Mouse (Mus musculus): ENCODE results near the gene Rabl3.
A peak's percentile ranks its signal among the peaks of the same experiment; 100 is the strongest.

The Rabl3 gene

DNA sequence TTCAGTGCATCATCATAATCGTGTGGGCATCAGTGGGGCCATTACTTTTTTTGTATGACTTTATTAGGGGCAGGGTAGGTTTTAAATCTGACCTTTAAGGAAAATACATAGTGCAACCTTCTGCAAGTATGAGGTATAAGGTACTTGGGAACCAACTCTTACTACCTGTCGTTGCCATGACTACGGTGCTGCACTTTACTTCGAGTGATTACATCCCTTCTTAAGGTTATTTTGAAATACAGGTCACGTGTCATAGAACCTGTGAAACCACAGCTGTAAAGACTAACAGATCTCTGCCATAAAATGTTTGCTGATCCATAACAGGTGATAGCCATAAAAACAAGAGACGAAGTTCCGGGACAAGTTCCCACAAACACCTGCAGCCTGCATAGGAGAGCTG, 58.8 kb downstream of the Rabl3 start:
- DNase-seq = no peak

DNA sequence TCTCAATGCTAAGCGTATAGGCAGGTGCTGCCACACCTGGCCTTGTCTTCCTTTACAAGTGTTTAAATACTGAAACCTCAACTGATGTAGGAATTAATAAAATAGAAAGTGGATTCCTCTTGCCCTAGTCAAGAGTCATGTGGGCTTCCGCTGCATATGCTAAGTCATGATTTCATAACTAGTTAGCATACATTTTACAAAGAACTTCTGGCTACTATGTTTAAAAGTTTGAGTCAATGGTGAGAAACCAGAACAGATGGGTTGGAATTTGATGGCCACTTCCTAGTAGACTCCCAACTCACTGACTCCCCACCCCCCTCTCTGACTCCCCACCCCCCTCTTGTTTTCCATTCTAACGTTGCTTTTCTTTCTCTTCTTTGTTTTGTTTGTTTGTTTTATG, 59.6 kb downstream of the Rabl3 start:
- no peak for DNase-seq

DNA sequence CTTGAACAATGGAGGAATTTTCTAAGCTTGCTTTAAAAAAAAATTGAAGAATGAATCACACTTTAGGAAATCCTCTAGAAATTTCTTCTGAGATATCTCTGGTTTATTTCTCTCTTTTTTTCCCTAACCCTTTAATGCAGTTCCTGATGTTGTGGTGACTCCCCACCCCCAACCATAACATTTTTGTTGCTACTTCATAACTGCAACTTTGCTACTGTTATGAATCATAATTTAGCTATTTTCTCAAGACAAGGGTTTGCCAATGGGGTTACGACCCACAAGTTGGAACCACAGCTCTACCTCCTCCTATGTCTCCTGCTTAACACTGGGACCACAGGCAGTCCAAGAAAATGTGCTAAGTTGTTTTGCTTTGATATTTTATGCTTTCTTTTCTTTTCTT, 63.7 kb downstream of the Rabl3 start:
- DNase-seq = no peak

DNA sequence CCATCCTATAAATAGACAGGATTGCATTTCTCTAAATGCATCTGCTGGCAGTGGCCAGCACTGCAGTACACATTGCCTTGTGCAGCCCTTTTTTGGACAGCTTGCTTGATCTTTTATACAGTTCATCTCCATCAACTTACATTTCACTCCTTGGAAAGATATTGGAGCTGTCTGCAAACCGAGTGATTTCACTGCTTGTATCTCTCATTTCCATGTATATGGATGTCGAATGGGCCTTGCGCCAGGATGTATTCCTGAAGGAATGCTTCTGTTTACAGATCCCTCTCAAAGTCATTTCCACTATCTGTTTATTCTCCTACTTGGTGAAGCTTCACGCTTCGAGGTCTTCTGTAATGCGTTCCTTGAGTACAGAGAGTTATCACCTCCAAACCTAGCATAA, 64.6 kb downstream of the Rabl3 start:
- no peak for DNase-seq

DNA sequence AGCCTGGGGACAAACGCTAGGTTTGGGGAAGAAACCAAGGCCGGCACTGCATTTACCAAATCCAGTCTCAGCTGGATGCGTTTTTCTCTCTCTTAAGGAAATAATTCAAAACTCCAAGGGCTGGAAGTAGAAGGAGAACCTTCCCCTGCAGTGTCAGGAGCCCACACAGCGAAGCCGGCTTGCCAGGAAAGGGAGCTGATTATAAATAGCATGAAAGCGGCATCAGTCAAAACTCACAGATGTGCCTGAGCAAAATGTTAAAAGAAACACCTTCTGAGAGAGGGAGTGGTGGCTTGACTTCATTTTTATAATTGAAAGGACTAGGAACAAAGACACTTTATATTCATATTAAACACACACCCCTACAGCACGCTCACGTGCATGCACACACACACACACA, 70.6 kb downstream of the Rabl3 start:
- peak; percentile 56 for DNase-seq

DNA sequence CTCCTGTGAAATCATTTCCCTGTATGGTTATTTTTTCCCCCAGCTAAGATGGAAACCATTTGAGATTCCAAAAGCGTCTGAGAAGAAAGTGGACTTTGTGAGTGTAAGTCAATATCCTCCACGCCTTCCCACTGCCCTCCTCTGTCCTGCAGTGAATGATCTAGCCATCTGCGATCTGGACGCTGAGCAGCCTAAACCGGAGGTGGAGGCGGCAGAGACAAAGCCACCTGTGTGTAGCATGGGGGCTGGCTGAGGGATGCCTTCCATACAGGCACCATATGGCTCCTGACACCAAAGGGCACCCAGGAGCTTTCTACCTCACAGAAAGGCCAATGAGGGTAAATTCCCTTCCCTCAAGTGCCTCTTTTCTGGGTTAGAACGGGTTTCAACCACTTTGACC, 71.4 kb downstream of the Rabl3 start:
- DNase-seq = no peak

DNA sequence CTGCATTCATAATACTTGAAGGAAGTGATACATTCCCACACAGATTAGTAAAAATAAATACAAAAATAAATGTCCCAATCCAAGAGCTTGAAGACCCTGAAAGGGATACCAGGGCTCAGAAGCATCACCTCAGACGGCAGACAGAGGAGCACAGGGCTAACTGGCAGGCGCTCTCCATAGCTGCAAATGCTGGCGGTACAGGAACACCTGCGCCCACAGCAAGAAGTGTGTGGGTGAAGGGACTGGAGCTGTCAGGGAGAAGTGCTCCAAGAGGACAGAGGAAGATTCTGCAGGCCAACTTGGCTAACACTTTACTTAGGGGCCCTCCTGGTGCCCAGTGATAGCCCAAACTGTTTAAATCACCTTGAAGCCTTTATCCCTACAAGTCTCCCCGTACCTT, 72.3 kb downstream of the Rabl3 start:
- DNase-seq = no peak

DNA sequence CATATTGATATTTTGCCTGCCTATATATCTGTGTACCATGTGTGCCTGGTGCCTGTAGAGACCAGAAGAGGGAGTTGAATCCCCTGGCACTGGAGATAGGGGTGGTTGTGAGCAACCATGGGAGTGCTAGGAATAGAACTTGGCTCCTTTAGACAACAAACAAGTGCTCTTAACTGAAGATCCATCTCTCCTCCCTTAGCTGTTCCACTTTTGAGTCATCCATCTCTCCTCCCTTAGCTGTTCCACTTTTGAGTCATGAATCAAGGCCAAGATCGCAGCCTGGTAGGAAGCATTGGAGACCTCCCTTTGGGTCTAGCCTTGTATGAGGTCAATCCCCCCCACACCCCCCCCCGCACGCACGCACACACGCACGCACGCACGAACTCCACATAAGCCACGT, 74.9 kb downstream of the Rabl3 start:
- no peak for DNase-seq

DNA sequence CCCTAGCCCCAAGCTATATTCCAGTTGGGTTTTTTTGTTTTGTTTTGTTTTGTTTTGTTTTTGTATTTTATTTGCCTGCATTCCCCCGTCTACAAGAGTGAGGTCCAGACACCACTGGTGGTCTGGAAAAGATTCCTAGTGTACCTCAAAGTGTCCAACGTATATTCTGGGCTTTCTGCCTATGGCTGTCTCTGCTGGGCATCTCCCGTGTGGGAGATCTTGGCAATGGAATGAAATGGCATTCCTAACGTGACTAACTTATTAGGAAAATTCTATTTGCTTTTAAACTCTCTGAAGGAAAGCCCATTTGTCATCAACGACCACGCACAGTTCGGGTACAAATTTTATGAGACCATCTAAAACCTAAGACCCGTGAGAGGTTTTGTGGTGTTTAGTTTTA, 75.7 kb downstream of the Rabl3 start:
- no peak for DNase-seq

DNA sequence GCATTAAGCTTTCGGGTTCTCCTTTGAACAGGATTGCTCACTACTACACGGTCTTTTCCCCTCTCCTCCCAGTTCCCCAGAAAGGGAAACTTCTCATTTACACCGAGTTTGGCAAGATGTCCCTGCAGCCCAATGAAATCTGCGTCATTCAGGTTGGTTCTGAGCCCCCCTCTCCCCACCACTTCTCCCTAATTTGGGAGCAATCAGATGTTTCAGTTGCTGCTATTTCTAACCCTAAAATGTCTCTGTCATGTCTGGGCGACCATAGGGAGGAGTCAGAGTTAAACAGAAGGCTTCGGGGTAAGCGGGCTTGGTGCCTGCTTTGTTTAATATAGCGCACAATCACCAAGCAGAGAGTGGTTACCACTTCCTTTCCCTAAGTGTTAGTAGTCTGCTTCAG, 76.4 kb downstream of the Rabl3 start:
- DNase-seq = peak; percentile 23

DNA sequence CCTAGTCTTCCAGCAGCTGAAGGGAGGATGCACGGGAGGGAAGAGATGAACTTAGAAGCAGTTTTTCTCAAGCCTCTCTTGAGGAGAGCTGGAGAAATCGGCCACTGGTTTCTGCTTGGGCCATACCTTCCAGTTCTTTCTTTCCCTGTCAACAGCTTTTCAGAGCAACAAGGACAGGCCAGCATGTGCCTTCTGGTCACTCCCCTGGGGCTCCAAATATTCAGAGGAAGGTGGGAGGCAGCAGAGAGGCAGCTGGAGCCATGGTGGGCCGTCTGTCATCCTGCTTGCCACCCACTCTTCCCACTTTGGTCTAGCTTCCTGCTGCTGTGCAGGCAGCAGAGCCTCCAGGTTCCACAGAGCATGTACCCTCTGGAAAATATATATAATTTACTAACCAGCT, 78.0 kb downstream of the Rabl3 start:
- DNase-seq = peak; percentile 66

Data from right cerebral cortex, postnatal 25 days (tissue).